ENCODE assay signal across 25 mouse cellular contexts in genomic region chr5:24413938-24414337, GRCm38 (mm10). TPM values are rescaled to one million over a fixed set of nuclear protein-coding genes. Genes with fewer than 3 reads are reported as not detected.
DNase-seq lines count a peak whose midpoint lies in the region; ATAC-seq and TF ChIP-seq lines count a peak whose summit lies in the region.
"Had no signal": no experiment of that assay in that cellular context is flagged by ENCODE, and none has a peak within 500 bp of the region (broad histone marks: within the 10 kb centered on the region; RNA-seq: fewer than 3 reads in every experiment).

No protein-coding gene starts in this region.

- no peak overlapping the region for H3K4me3 ChIP-seq in kidney, embryonic 14.5 days (ENCODE audit: low read length)
- H3K4me3 ChIP-seq in testis, adult 2 months (ENCODE audit: control insufficient read depth, low read depth, low read length) = no peak overlapping the region
- no peak overlapping the region for H3K4me3 ChIP-seq in embryonic facial prominence, embryonic 10.5 days
- H3K4me3 ChIP-seq in intestine, postnatal 0 days (ENCODE audit: low read depth, low read length) = no peak overlapping the region
- H3K4me3 ChIP-seq: forebrain, embryonic 15.5 days; heart, adult 2 months; hindbrain, embryonic 13.5 days; limb, embryonic 15.5 days; midbrain, embryonic 15.5 days; neural tube, embryonic 13.5 days had no signal

- H3K4me2 ChIP-seq in kidney, embryonic 14.5 days (replicated peaks; ENCODE audit: low read depth, low read length) = peak overlapping the region; percentile 10; the same call in 1 of the 2 replicates
- H3K4me2 ChIP-seq in intestine, postnatal 0 days (replicated peaks; ENCODE audit: low read depth) = 0 out of 2 replicates have a peak overlapping the region, but pooled peaks have one; percentile 45
- H3K4me2 ChIP-seq: forebrain, embryonic 15.5 days; hindbrain, embryonic 13.5 days; limb, embryonic 15.5 days; midbrain, embryonic 15.5 days; neural tube, embryonic 13.5 days had no signal

- no peak overlapping the region for H3K27ac ChIP-seq in kidney, embryonic 14.5 days (ENCODE audit: low read depth, low read length)
- H3K27ac ChIP-seq in testis, adult 2 months (ENCODE audit: control insufficient read depth, insufficient read depth, low read depth, low read length) = no peak overlapping the region
- 0 out of 2 replicates have a peak overlapping the region, but pooled peaks have one; percentile 21 for H3K27ac ChIP-seq in embryonic facial prominence, embryonic 10.5 days (replicated peaks)
- no peak overlapping the region for H3K27ac ChIP-seq in intestine, postnatal 0 days (ENCODE audit: low read depth, low read length)
- H3K27ac ChIP-seq: forebrain, embryonic 15.5 days; heart, adult 2 months; hindbrain, embryonic 13.5 days; limb, embryonic 15.5 days; macrophage; midbrain, embryonic 15.5 days had no signal

- no peaks in the 10 kb centered on the region for H3K27me3 ChIP-seq in kidney, embryonic 14.5 days (ENCODE audit: control insufficient read depth, insufficient read depth, low read length)
- H3K27me3 ChIP-seq in testis, adult 2 months (ENCODE audit: control insufficient read depth, insufficient read depth, low read length) = no peaks in the 10 kb centered on the region
- 0 out of 2 replicates have a peak, but pooled peaks cover 9% of the 10 kb centered on the region for H3K27me3 ChIP-seq in embryonic facial prominence, embryonic 10.5 days (replicated peaks; ENCODE audit: low read depth, poor library complexity, severe bottlenecking)
- no peaks in the 10 kb centered on the region for H3K27me3 ChIP-seq in intestine, postnatal 0 days (replicated peaks; ENCODE audit: control insufficient read depth, insufficient read depth, low read length)
- H3K27me3 ChIP-seq: CH12.LX; forebrain, embryonic 15.5 days; hindbrain, embryonic 13.5 days; limb, embryonic 15.5 days; midbrain, embryonic 15.5 days; neural tube, embryonic 13.5 days had no signal

- no peak; the same call in 1 of the 2 replicates for ATAC-seq in kidney, embryonic 14.5 days (ENCODE audit: low FRiP score, low TSS enrichment)
- ATAC-seq in intestine, postnatal 0 days = no peak
- ATAC-seq: forebrain, embryonic 15.5 days; inflammation-experienced regulatory T-cells, adult 6 months; lung, postnatal 0 days; midbrain, embryonic 15.5 days had no signal

- no peak for DNase-seq in kidney, adult 11 months
- no peak for DNase-seq in testis, postnatal 10 days (ENCODE audit: low spot score)
- no peak for DNase-seq in embryonic facial prominence, embryonic 10.5 days (ENCODE audit: low spot score)
- DNase-seq in embryo, embryonic 10 days (ENCODE audit: low spot score) = no peak
- DNase-seq in urinary bladder, postnatal 36 days (ENCODE audit: low spot score in 2 of 2) = no peak
- DNase-seq: B cell, adult 2 months; cerebellum, adult 11-12 months; cerebellum, postnatal 14 days; gastrocnemius, postnatal 14 days; heart, adult 2 months; thymus, adult 18-20 months had no signal

- TF ChIP-seq CTCF in testis, adult 2 months (IDR thresholded peaks at IDR 0.05; ENCODE audit: control insufficient read depth, insufficient read depth, insufficient replicate concordance, low read depth, low read length) = no peak
- no peak for TF ChIP-seq CTCF in intestine, postnatal 0 days (IDR thresholded peaks at IDR 0.05; ENCODE audit: low read depth)

- H3K4me1 ChIP-seq in kidney, embryonic 14.5 days (ENCODE audit: control insufficient read depth, insufficient read depth, low read length) = peaks cover 19% of the 10 kb centered on the region
- 0 out of 2 replicates have a peak, but pooled peaks cover 2% of the 10 kb centered on the region for H3K4me1 ChIP-seq in testis, adult 2 months (ENCODE audit: control insufficient read depth, insufficient read depth, low read length)
- peaks cover 31% of the 10 kb centered on the region for H3K4me1 ChIP-seq in embryonic facial prominence, embryonic 10.5 days
- no peaks in the 10 kb centered on the region for H3K4me1 ChIP-seq in intestine, postnatal 0 days (replicated peaks; ENCODE audit: control insufficient read depth, insufficient read depth, low read length)

- H3K9ac ChIP-seq in kidney, embryonic 14.5 days (ENCODE audit: low read depth, low read length) = no peak overlapping the region
- no peak overlapping the region for H3K9ac ChIP-seq in intestine, postnatal 0 days (ENCODE audit: low read depth, low read length)
- H3K9ac ChIP-seq: forebrain, embryonic 15.5 days; hindbrain, embryonic 13.5 days; limb, embryonic 15.5 days; midbrain, embryonic 15.5 days; neural tube, embryonic 13.5 days had no signal

- WGBS in kidney, embryonic 14.5 days = 75% methylated on average over 13 of the region's 13 CpGs
- 87% methylated on average over 13 of the region's 13 CpGs for WGBS in embryonic facial prominence, embryonic 10.5 days
- 80% methylated on average over 13 of the region's 13 CpGs for WGBS in intestine, postnatal 0 days

- peaks cover 6% of the 10 kb centered on the region; the same call in 1 of the 2 replicates for H3K36me3 ChIP-seq in kidney, embryonic 14.5 days (ENCODE audit: control insufficient read depth, insufficient read depth, low read length)
- H3K36me3 ChIP-seq in testis, adult 2 months (ENCODE audit: control insufficient read depth, insufficient read depth, low read length) = no peaks in the 10 kb centered on the region; the same call in 1 of the 2 replicates
- H3K36me3 ChIP-seq in embryonic facial prominence, embryonic 10.5 days (replicated peaks) = peaks cover 15% of the 10 kb centered on the region
- peaks cover 12% of the 10 kb centered on the region; the same call in 1 of the 2 replicates for H3K36me3 ChIP-seq in intestine, postnatal 0 days (ENCODE audit: control insufficient read depth, insufficient read depth)
- H3K36me3 ChIP-seq: midbrain, embryonic 15.5 days had no signal

- no peaks in the 10 kb centered on the region for H3K9me3 ChIP-seq in kidney, embryonic 14.5 days (ENCODE audit: control insufficient read depth, low read length)
- H3K9me3 ChIP-seq in embryonic facial prominence, embryonic 10.5 days = no peaks in the 10 kb centered on the region
- H3K9me3 ChIP-seq in intestine, postnatal 0 days (ENCODE audit: control insufficient read depth) = no peaks in the 10 kb centered on the region
- H3K9me3 ChIP-seq: forebrain, embryonic 15.5 days; hindbrain, embryonic 13.5 days; limb, embryonic 15.5 days; midbrain, embryonic 15.5 days; neural tube, embryonic 13.5 days had no signal

- 0 out of 2 replicates have a peak, but pooled peaks have one; percentile 20 for TF ChIP-seq POLR2A in testis, adult 2 months (IDR thresholded peaks at IDR 0.05; ENCODE audit: control insufficient read depth, low read depth, low read length)

RNA-seq across cellular contexts. Expression of gene Asic3, which starts 0.7 kb away (rescaled TPM):
- polyA plus RNA-seq in kidney, embryonic 14.5 days (2014; fragmentation: Nextera tagmentation; extraction: Ambion mirVana) = 0.57 and 0.60 TPM in 2 replicates
- polyA plus RNA-seq in testis, adult 2 months (2012; rRNA removed) = 1.1 and 1.7 TPM in 2 replicates
- polyA plus RNA-seq in embryonic facial prominence, embryonic 10.5 days (2016; fragmentation: Nextera tagmentation; extraction: Ambion mirVana) = 0.31 and 0.34 TPM in 2 replicates
- polyA plus RNA-seq in intestine, postnatal 0 days (2015; fragmentation: Nextera tagmentation; extraction: Ambion mirVana) = 0.08 and 0.17 TPM in 2 replicates
- polyA plus RNA-seq: heart, embryonic 14.5 days; inflammation-experienced regulatory T-cells, adult 6 months; liver, embryonic 16.5 days; macrophage had no signal

RNA-seq across cellular contexts. Expression of gene Cdk5, which starts 9.4 kb away (rescaled TPM):
- 45.5 and 60.2 TPM in 2 replicates for polyA plus RNA-seq in kidney, embryonic 14.5 days (2014; fragmentation: Nextera tagmentation; extraction: Ambion mirVana)
- polyA plus RNA-seq in testis, adult 2 months (2012; rRNA removed) = 40.6 and 52.3 TPM in 2 replicates
- polyA plus RNA-seq in embryonic facial prominence, embryonic 10.5 days (2016; fragmentation: Nextera tagmentation; extraction: Ambion mirVana) = 46.9 and 50.7 TPM in 2 replicates
- 28.4 and 29.9 TPM in 2 replicates for polyA plus RNA-seq in intestine, postnatal 0 days (2015; fragmentation: Nextera tagmentation; extraction: Ambion mirVana)

RNA-seq across cellular contexts. Expression of gene Slc4a2, which starts 9.7 kb away (rescaled TPM):
- 21.6 and 26.8 TPM in 2 replicates for polyA plus RNA-seq in kidney, embryonic 14.5 days (2014; fragmentation: Nextera tagmentation; extraction: Ambion mirVana)
- 46.4 and 46.9 TPM in 2 replicates for polyA plus RNA-seq in testis, adult 2 months (2012; rRNA removed)
- polyA plus RNA-seq in embryonic facial prominence, embryonic 10.5 days (2016; fragmentation: Nextera tagmentation; extraction: Ambion mirVana) = 35.1 and 38.4 TPM in 2 replicates
- polyA plus RNA-seq in intestine, postnatal 0 days (2015; fragmentation: Nextera tagmentation; extraction: Ambion mirVana) = 29.9 and 30.1 TPM in 2 replicates

RNA-seq across cellular contexts. Expression of gene Abcb8, which starts 20.5 kb away (rescaled TPM):
- polyA plus RNA-seq in kidney, embryonic 14.5 days (2014; fragmentation: Nextera tagmentation; extraction: Ambion mirVana) = 44.9 and 55.0 TPM in 2 replicates
- polyA plus RNA-seq in testis, adult 2 months (2012; rRNA removed) = 28.1 and 30.2 TPM in 2 replicates
- polyA plus RNA-seq in embryonic facial prominence, embryonic 10.5 days (2016; fragmentation: Nextera tagmentation; extraction: Ambion mirVana) = 53.6 and 57.2 TPM in 2 replicates
- 40.4 and 40.9 TPM in 2 replicates for polyA plus RNA-seq in intestine, postnatal 0 days (2015; fragmentation: Nextera tagmentation; extraction: Ambion mirVana)

RNA-seq across cellular contexts. Expression of gene Atg9b, which starts 22.0 kb away (rescaled TPM):
- 1.1 and 1.3 TPM in 2 replicates for polyA plus RNA-seq in kidney, embryonic 14.5 days (2014; fragmentation: Nextera tagmentation; extraction: Ambion mirVana)
- 1.1 and 1.3 TPM in 2 replicates for polyA plus RNA-seq in testis, adult 2 months (2012; rRNA removed)
- 0.69 and 0.83 TPM in 2 replicates for polyA plus RNA-seq in embryonic facial prominence, embryonic 10.5 days (2016; fragmentation: Nextera tagmentation; extraction: Ambion mirVana)
- polyA plus RNA-seq in intestine, postnatal 0 days (2015; fragmentation: Nextera tagmentation; extraction: Ambion mirVana) = 0.42 and 0.61 TPM in 2 replicates
